In genomic region chr1:173889741-173890140, GRCm38 (mm10) we compare ENCODE assay signal across 9 mouse cellular contexts. TPM values are rescaled to one million over a fixed set of nuclear protein-coding genes. Genes with fewer than 3 reads are reported as not detected.
"Had no signal": no experiment of that assay in that cellular context is flagged by ENCODE, and none has a peak within 500 bp of the region (broad histone marks: within the 10 kb centered on the region; RNA-seq: fewer than 3 reads in every experiment).

No protein-coding gene starts in this region.

RNA-seq across cellular contexts. Expression of gene Ifi211, which starts 23.1 kb away (rescaled TPM):
- total RNA-seq: hematopoietic stem cell, adult 5-6 weeks; hindbrain, postnatal 0 days; layer of hippocampus, adult 18-20 months; layer of hippocampus, adult 2 months; layer of hippocampus, postnatal 10 days; layer of hippocampus, postnatal 14 days; layer of hippocampus, postnatal 25 days; layer of hippocampus, postnatal 36 days; left cerebral cortex, adult 18-20 months had no signal
